Mouse (Mus musculus) adrenal gland, adult 2 months (tissue): ENCODE results near the gene Eepd1. TPM values are rescaled to one million over a fixed set of nuclear protein-coding genes. Genes with fewer than 3 reads are reported as not detected.

Experiments
- DNase-seq: peaks from one replicate; pipeline ENCODE4 v3.0.0; 2021
- polyA plus RNA-seq: library from polyadenylated mRNA; depleted of rRNA; stranded (reverse); fragments of >200 nt; gene quantifications from 2 replicates; pipeline ENCODE4 v1.2.3, GENCODE M21; 2012
- total RNA-seq, 2 experiments: library from RNA; stranded (reverse); gene quantifications; 2 replicates each; pipeline ENCODE4 v1.2.3; 2021

Eepd1 gene
- total and polyA plus RNA-seq, 3 experiments = 28.4 to 36.0 (median 32.8) TPM

DNA sequence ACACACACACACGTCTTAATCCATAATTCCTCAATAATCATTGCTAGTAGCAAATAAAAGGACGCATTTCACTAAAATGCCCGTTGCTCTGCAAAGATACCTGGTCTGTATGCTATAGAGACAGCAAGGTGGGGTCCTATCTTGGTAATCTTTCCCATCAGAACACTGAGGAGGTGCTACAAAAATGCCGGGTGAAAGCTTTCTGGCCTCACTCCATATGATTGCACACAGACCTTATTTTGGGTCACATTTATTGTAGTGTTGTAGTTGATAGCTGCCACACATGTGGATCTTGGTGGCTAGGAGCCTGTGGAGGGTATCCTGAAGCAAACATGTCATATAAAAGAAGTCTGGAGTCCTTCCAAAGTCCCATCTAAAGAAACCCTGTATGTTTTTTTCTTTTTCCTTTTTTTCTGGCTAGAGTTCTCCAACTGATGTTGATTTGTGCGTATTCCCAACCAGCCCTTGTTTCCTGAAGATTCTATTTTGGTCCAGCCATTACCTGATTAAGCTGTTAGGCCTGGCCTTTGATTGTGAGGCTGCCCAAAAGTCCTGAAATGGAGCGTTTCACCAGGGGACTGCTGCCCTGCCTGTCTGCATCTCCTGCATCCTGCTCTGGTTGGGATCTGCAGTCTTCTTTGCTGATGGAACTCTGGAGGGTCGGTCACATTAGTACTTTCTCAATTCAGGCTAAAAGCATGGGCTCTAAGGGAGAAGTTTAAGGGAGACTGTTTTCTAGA is 8.0 kb downstream of the Eepd1 start:
- DNase-seq = no peak

DNA sequence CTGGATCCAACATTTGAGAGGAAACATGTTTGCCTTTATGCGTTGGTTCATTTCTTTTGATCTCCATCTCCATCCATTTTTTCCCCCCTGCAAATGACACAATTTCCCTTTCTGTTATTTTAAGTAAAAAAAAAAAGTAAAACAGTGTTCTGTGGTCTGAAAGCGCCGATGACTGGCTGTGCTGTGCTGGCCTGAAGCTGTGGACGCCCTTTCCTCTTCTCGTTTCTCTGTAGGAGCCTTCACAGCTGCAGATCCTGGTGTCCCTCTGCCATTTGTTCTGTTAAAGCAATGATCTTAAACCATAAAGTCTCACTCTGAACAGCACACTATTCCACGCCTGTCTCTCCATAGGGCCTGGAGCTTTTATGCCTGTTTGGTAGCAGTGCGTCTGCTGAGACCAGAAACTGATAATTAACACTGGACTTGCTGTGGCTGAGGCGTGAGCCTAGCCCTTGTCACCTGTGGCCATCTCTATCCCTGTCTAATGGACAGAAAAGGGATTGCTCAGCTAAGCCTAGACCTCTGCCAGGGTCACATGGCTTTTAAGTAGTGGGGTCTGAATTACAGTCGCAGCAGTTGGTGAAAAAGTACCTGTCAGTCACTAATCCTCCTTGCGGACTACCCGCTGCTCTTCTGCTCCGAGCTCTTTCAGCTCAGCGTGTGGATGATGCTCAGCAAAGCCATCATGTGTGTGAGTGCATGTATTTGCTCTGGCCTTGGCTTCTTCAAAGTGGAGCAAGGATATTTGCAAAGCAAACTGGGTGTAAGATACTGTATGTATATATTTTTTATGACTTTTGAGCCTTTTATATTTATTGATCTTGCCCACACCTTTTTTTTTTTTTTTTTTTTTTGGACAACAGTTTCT is 9.2 kb downstream of the Eepd1 start:
- DNase-seq = no peak

DNA sequence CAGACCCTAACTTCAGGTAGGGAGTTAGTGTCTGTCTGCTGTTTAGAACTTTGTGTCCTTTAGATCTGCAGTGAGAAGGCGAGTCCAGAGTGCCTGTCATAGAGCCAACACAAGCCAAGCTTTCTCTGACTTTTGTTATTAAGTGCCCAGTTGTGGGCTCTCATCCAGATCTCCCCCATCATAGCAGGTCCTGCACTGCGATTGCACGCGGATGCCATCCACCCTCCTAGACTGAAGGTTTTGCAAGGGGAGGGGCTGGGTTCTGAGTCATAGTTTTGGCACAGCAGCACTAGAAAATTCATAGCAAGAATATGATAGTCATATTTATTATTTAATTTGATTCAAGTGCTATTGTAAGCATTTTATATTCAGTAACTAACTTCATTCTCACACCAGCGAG is 12.6 kb downstream of the Eepd1 start:
- DNase-seq = peak; percentile 91

DNA sequence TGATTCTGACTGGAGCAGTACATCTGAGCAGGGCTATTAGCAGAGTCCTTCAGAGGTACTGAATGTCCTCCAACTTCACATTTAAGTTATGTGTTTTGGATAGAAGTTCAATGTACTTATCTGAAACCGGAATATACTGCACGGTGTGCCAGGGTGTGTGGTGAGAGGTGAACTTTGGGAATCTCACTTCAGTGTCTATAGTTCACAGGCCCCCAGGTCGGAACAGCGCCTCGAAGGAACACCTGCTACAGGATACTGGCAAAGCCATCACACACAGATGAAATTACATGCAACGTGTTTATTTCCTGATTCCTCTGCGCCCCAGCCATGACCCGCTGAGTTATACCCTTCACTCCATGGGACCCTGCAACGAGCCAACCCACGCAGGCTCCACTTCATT is 14.3 kb downstream of the Eepd1 start:
- no peak for DNase-seq

GRCm38 (mm10) chr9:25496196-25496595 is 14.8 kb downstream of the Eepd1 start:
- DNase-seq = peak; percentile 40

GRCm38 (mm10) chr9:25496703-25497102 is 15.4 kb downstream of the Eepd1 start:
- no peak for DNase-seq

DNA sequence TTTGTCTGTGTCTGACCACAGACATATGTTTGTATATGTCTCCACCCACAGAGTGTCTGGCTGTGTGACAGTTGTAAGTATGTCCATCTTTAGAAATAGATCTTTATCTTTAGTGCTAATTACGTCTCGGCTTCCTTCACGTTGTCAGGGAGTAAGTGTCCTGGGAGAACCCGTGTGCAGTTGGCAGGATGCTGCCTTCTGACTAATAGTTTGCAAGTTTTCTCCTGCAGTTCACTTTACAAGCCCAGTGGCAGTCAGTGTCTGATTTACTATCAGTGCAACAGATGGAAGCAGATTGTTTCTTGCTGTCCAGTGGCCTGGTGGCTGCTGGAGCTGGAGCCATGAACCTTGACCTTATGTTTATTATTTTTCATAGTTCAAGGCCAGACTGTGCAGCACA is 17.4 kb downstream of the Eepd1 start:
- peak; percentile 71 for DNase-seq

DNA sequence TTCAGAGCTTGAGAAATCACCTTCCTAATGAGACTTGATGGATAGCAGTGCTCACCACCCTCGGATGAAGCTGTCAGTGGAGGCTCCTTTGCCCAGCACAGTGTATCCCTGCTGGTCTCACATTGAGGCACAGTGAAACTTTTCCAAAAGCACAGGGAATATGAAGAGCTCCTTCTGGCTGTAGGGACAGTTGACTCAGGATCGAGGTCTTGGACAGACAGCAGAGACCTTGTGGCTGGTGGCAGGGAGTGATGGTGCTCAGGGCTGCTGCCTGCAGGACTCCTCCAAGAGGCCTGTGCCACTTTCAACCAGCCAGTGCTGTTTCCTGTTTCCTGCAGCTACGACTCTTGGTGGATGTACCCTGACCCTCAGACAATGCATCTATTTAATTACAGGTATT is 18.0 kb downstream of the Eepd1 start:
- peak; percentile 63 for DNase-seq

- DNase-seq = peak; percentile 74
These were observed 18.7 kb downstream of the Eepd1 start for GRCm38 (mm10) chr9:25500031-25500430.

- no peak for DNase-seq
These were observed 27.5 kb downstream of the Eepd1 start for GRCm38 (mm10) chr9:25508825-25509224.

GRCm38 (mm10) chr9:25510572-25510971 is 29.2 kb downstream of the Eepd1 start:
- DNase-seq = no peak

GRCm38 (mm10) chr9:25513050-25513449 is 31.7 kb downstream of the Eepd1 start:
- no peak for DNase-seq

- no peak for DNase-seq
These were observed 32.2 kb downstream of the Eepd1 start for GRCm38 (mm10) chr9:25513556-25513955.

- no peak for DNase-seq
These were observed 35.3 kb downstream of the Eepd1 start for GRCm38 (mm10) chr9:25516640-25517039.

DNA sequence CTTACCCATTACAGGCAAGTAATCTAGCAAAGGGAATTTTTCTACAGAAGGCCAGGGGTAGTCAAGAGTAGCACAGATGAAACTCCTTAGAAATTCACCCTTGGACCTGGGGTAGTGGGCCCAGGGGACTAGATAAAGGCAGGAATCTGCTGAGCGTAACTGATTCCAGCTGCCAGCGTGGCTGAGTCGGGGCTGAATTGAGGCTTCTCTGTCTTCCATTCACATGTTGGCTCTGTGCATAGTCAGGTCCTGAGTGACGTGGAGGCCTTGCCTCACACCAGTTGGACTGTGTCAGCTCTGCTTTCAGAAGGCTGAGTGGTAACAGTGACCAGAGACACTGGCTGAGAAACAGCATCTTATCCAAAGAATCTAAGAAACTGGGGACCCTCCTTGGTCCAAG is 36.6 kb downstream of the Eepd1 start:
- no peak for DNase-seq

- peak; percentile 18 for DNase-seq
These were observed 37.8 kb downstream of the Eepd1 start for GRCm38 (mm10) chr9:25519193-25519592.

- no peak for DNase-seq
These were observed 39.5 kb downstream of the Eepd1 start for GRCm38 (mm10) chr9:25520826-25521225.

DNA sequence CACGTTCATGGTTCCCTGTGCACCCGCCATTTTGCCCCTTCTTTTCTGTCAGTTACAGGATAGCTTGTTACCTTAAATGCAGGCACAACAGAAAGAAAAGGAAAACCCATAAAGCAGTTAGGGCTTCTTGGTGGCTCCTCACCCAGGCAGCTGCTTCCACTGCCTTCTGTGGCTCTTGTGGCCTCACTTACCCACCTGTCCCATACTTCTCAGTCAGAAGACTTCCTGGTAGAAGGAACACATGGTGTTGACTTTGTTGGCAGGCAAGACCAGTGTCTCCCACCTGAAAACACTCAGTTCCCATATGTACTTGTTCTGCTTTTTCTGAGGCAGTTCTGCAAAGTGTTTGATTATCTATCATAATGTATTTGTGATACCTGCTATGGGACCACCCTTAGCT is 40.5 kb downstream of the Eepd1 start:
- DNase-seq = no peak

GRCm38 (mm10) chr9:25526516-25526915 is 45.2 kb downstream of the Eepd1 start:
- no peak for DNase-seq

DNA sequence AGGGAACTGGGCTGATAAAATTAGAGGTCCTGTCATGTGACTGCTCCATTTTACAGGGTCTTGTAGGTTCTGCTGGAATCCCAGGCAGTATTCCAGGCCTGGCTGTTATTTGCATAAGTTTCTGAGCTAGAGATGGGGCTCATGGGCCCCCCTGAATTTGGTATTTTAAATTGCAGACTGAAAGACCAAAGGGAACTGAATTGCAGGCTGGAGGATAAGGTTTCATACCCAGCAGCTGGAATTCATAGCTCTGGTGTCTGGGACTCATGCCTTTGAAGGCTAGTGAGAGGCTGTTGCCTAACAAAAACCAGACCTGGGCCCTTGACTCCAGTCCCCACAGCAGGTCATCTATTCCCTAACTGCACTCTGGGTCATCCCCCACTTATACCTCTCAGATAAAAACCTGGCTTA is 45.6 kb downstream of the Eepd1 start:
- DNase-seq = no peak

GRCm38 (mm10) chr9:25527359-25528038 is 46.2 kb downstream of the Eepd1 start:
- DNase-seq = no peak

- DNase-seq = no peak
These were observed 50.3 kb downstream of the Eepd1 start for GRCm38 (mm10) chr9:25531627-25532026.

DNA sequence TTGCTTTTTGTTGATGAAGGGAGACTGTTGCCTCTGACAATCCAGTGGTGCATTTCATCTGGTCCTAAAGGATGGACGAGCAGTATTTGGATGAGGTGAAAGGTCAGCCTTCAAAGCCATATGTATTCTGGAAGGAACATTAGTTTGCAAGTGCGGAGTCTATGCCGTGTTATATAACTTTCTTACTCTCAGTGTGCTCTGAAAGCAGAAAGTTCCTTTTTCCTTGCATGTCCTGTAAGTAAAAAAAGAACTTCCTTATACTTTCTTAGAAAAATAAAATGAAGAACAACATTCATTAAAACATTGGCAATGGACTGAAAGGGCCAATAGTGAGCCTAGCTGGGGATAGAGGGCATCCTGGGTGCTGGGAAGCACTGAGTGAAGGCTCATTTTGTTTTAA is 50.8 kb downstream of the Eepd1 start:
- no peak for DNase-seq
